Mouse (Mus musculus) C2C12 (cell line): ENCODE results near the gene Sftpa1.

Source experiments
- CTCF ChIP-seq: IDR thresholded peaks from one replicate; pipeline ENCODE4 v1.5.1; 2011; ENCODE audit not compliant: control insufficient read depth, insufficient read depth, insufficient read length
- MAX ChIP-seq: IDR thresholded peaks from one replicate; pipeline ENCODE4 v1.6.1; 2011; ENCODE audit warnings: mild to moderate bottlenecking, control low read depth
- MYOG ChIP-seq: IDR thresholded peaks from one replicate; pipeline ENCODE4 v1.6.1; 2011; ENCODE audit not compliant: control insufficient read depth, insufficient read length; ENCODE audit errors: extremely low read depth
- USF1 ChIP-seq: IDR thresholded peaks from one replicate; pipeline ENCODE4 v1.6.1; 2011; ENCODE audit warnings: low read depth, mild to moderate bottlenecking, control low read depth, moderate library complexity

- TF ChIP-seq CTCF (no peak), MYOG (no peak), USF1 (peak; percentile 30), MAX (no peak)
Observed at GRCm38 (mm10) chr14:41100712-41101111, 30.9 kb upstream of the Sftpa1 start.
